Mouse (Mus musculus): ENCODE data around the gene Sec1. TPM values are rescaled to one million over a fixed set of nuclear protein-coding genes. Genes with fewer than 3 reads are reported as not detected.

The Sec1 gene
- polyA plus RNA-seq, 1 experiment, result not detected

GRCm38 (mm10) chr7:45714630-45715089 lies 20.5 kb upstream of the Sec1 start:
- peaks cover 54% of the 10 kb centered on the region for H3K36me3 ChIP-seq (ENCODE audit: control insufficient read depth)
- H3K4me3 ChIP-seq (replicated peaks), result peak overlapping the region; percentile 83
- H3K27me3 ChIP-seq (ENCODE audit: control insufficient read depth), result no peaks in the 10 kb centered on the region
- no peaks in the 10 kb centered on the region for H3K9me3 ChIP-seq (ENCODE audit: control insufficient read depth, low read length)
- TF ChIP-seq GATA1 (IDR thresholded peaks at IDR 0.05; ENCODE audit: low read length) (no peak), TAL1 (IDR thresholded peaks at IDR 0.05; ENCODE audit: low read length) (no peak)
- peaks cover 66% of the 10 kb centered on the region for H3K4me1 ChIP-seq (ENCODE audit: control insufficient read depth)

GRCm38 (mm10) chr7:45713881-45714520 lies 19.8 kb upstream of the Sec1 start:
- peaks cover 49% of the 10 kb centered on the region for H3K36me3 ChIP-seq (ENCODE audit: control insufficient read depth)
- no peak for TF ChIP-seq GATA1 (IDR thresholded peaks at IDR 0.05; ENCODE audit: low read length)
- no peak for TF ChIP-seq TAL1 (IDR thresholded peaks at IDR 0.05; ENCODE audit: low read length)
- no peaks in the 10 kb centered on the region for H3K27me3 ChIP-seq (ENCODE audit: control insufficient read depth)

GRCm38 (mm10) chr7:45713396-45713795 lies 19.2 kb upstream of the Sec1 start:
- H3K36me3 ChIP-seq (ENCODE audit: control insufficient read depth), result peaks cover 46% of the 10 kb centered on the region
- H3K4me3 ChIP-seq (replicated peaks), result no peak overlapping the region
- no peak for TF ChIP-seq GATA1 (IDR thresholded peaks at IDR 0.05; ENCODE audit: low read length)
- TF ChIP-seq TAL1 (IDR thresholded peaks at IDR 0.05; ENCODE audit: low read length), result no peak
- H3K9me3 ChIP-seq (ENCODE audit: control insufficient read depth, low read length), result no peaks in the 10 kb centered on the region
- H3K27me3 ChIP-seq (ENCODE audit: control insufficient read depth), result no peaks in the 10 kb centered on the region
- peaks cover 56% of the 10 kb centered on the region for H3K4me1 ChIP-seq (ENCODE audit: control insufficient read depth)

More at GRCm38 (mm10) chr7:45713881-45714520, 19.8 kb upstream of the Sec1 start:
- peak overlapping the region; percentile 83 for H3K4me3 ChIP-seq (replicated peaks)
- H3K4me1 ChIP-seq (ENCODE audit: control insufficient read depth), result peaks cover 59% of the 10 kb centered on the region
- H3K9me3 ChIP-seq (ENCODE audit: control insufficient read depth, low read length), result no peaks in the 10 kb centered on the region

GRCm38 (mm10) chr7:45712022-45712757 lies 18.0 kb upstream of the Sec1 start:
- TF ChIP-seq TAL1 (IDR thresholded peaks at IDR 0.05; ENCODE audit: low read length) (no peak), GATA1 (IDR thresholded peaks at IDR 0.05; ENCODE audit: low read length) (no peak)
- H3K36me3 ChIP-seq (ENCODE audit: control insufficient read depth), result peaks cover 46% of the 10 kb centered on the region
- peaks cover 65% of the 10 kb centered on the region for H3K4me1 ChIP-seq (ENCODE audit: control insufficient read depth)
- no peak overlapping the region for H3K4me3 ChIP-seq (replicated peaks)
- H3K9me3 ChIP-seq (ENCODE audit: control insufficient read depth, low read length), result no peaks in the 10 kb centered on the region
- H3K27me3 ChIP-seq (ENCODE audit: control insufficient read depth), result no peaks in the 10 kb centered on the region

GRCm38 (mm10) chr7:45711316-45712021 lies 17.3 kb upstream of the Sec1 start:
- Histone ChIP-seq H3K4me3 (replicated peaks) (no peak overlapping the region), H3K36me3 (ENCODE audit: control insufficient read depth) (peaks cover 45% of the 10 kb centered on the region), H3K27me3 (ENCODE audit: control insufficient read depth) (no peaks in the 10 kb centered on the region), H3K9me3 (ENCODE audit: control insufficient read depth, low read length) (no peaks in the 10 kb centered on the region), H3K4me1 (ENCODE audit: control insufficient read depth) (peaks cover 65% of the 10 kb centered on the region)
- TF ChIP-seq TAL1 (IDR thresholded peaks at IDR 0.05; ENCODE audit: low read length) (no peak), GATA1 (IDR thresholded peaks at IDR 0.05; ENCODE audit: low read length) (no peak)

DNA sequence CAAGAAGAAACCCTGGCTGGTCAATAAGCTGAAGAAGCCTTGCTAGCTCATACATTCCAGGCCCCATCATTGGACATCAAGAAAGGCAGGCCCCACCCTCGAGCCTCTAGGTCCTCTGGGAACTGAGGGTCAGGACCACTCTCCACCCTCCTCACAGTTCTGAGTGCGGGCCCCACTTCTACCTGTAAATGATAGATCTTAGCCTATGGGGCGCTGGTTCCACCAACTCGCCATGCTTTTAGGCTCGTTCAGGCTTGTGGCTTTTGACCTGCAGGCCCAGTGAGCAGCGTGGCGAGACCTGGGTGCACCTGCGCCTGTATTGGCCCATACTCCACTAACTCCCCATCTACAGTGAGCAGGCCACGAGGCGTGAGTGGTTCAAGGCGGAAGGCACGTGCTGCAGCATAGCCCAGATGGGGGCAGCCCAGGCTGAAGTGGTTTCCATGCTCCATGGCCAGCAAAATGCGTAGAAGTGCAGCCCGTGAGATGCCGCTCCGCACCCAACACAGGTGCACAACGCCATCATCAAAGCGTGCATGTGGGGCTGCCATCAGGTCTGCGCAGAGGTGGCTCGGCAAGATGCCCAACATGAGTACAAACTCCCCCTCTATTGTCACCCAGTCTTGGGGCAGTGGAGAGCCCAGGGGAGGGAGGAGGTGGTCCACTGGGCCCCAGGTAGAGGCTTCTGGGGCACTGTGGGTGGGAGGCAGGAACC lies 16.4 kb upstream of the Sec1 start:
- Histone ChIP-seq H3K9me3 (ENCODE audit: control insufficient read depth, low read length) (no peaks in the 10 kb centered on the region), H3K4me3 (replicated peaks) (no peak overlapping the region), H3K4me1 (ENCODE audit: control insufficient read depth) (peaks cover 65% of the 10 kb centered on the region), H3K36me3 (ENCODE audit: control insufficient read depth) (peaks cover 44% of the 10 kb centered on the region), H3K27me3 (ENCODE audit: control insufficient read depth) (peaks cover 4% of the 10 kb centered on the region; the same call in 1 of the 2 replicates)
- no peak for TF ChIP-seq TAL1 (IDR thresholded peaks at IDR 0.05; ENCODE audit: low read length)
- no peak for TF ChIP-seq GATA1 (IDR thresholded peaks at IDR 0.05; ENCODE audit: low read length)

DNA sequence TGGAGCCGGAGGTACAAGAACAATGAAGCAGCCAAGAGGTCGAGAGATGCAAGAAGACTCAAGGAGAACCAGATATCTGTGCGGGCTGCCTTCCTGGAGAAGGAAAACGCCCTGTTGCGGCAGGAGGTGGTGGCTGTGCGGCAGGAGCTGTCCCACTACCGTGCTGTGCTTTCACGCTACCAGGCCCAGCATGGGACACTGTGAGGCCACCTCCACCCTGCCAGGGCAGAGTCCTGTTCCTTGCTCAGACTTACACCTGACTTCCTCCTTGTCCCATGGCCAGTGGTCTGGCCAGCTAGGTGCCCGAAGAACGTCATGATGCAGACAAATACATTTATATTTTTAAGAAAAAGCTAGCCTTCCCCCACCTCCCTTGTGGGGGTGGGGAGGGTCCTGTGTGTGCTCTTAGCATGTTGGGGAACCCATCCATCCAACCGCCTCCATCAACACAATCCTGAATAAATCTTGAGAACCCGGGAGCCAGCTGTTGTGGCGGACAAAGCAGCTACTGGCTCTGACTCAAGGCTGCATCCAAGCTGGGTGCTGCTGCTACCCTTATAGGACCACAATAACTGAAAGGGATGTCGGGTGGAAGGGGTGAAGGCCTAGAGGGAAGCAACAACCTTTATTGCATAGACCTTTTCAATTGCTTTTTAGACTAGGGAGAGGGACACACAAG lies 15.6 kb upstream of the Sec1 start:
- H3K4me3 ChIP-seq (replicated peaks), result no peak overlapping the region
- TF ChIP-seq GATA1 (IDR thresholded peaks at IDR 0.05; ENCODE audit: low read length), result no peak
- TF ChIP-seq TAL1 (IDR thresholded peaks at IDR 0.05; ENCODE audit: low read length), result no peak
- no peaks in the 10 kb centered on the region for H3K9me3 ChIP-seq (ENCODE audit: control insufficient read depth, low read length)
- peaks cover 44% of the 10 kb centered on the region for H3K36me3 ChIP-seq (ENCODE audit: control insufficient read depth)
- H3K4me1 ChIP-seq (ENCODE audit: control insufficient read depth), result peaks cover 65% of the 10 kb centered on the region
- H3K27me3 ChIP-seq (ENCODE audit: control insufficient read depth), result peaks cover 4% of the 10 kb centered on the region; the same call in 1 of the 2 replicates

DNA sequence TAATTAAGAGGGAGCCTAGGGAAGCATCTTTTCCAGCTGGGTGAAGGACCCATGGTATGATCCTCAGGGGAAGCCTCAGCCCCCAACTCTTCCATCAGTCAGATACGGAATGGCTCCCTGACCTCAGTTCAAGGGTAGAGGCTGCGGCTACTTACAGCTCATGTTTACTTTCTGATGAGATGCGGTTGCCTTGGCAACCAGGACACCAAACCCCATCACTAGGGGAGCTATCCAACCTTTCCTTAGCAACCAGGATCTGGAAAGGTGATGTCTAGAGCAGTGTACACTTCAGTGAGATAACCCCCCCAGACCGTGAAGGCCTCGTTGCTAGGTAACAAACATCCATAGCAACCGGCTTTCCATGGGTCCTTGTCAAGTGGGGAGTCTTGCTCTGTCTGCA lies 14.8 kb upstream of the Sec1 start:
- no peak overlapping the region for H3K4me3 ChIP-seq (replicated peaks)
- H3K4me1 ChIP-seq (ENCODE audit: control insufficient read depth), result peaks cover 65% of the 10 kb centered on the region
- peaks cover 4% of the 10 kb centered on the region; the same call in 1 of the 2 replicates for H3K27me3 ChIP-seq (ENCODE audit: control insufficient read depth)
- H3K9me3 ChIP-seq (ENCODE audit: control insufficient read depth, low read length), result no peaks in the 10 kb centered on the region
- peaks cover 43% of the 10 kb centered on the region for H3K36me3 ChIP-seq (ENCODE audit: control insufficient read depth)
- TF ChIP-seq GATA1 (IDR thresholded peaks at IDR 0.05; ENCODE audit: low read length) (no peak), TAL1 (IDR thresholded peaks at IDR 0.05; ENCODE audit: low read length) (no peak)
